Mouse (Mus musculus) liver, embryonic 11.5 days (tissue): ENCODE results near the gene Nat8. TPM values are rescaled to one million over a fixed set of nuclear protein-coding genes. Genes with fewer than 3 reads are reported as not detected.
A peak's percentile ranks its signal among the peaks of the same experiment; 100 is the strongest.
"Not testable (repeated sequence)": the region's sequence is repeated elsewhere in the genome, so short reads cannot be mapped to it uniquely, and the experiment has no call there.

Experiments
- ATAC-seq: fragments of 200-750 bp; cut with Nextera tagmentation; replicated peaks from 2 replicates; pipeline ENCODE4 v1.8.0; 2017; ENCODE audit warnings: moderate number of reproducible peaks, mild to moderate bottlenecking, moderate TSS enrichment, moderate library complexity; ENCODE audit not compliant: low FRiP score
- DNase-seq: peaks from one replicate; pipeline ENCODE4 v3.0.0-alpha.2; 2017; ENCODE audit warnings: low spot score
- H3K27ac ChIP-seq: fragments of 300-500 bp; sonication (generic); 2 replicates; pipeline ENCODE4 v1.5.1; 2014; ENCODE audit warnings: mild to moderate bottlenecking, low read depth, low read length, control low read depth
- H3K27me3 ChIP-seq: fragments of 300-500 bp; sonication (generic); replicated peaks from 2 replicates; pipeline ENCODE4 v1.6.1; 2014; ENCODE audit warnings: low read length, mixed read lengths; ENCODE audit not compliant: control insufficient read depth, insufficient read depth
- H3K36me3 ChIP-seq: fragments of 300-500 bp; sonication (generic); 2 replicates; pipeline ENCODE4 v1.6.1; 2014; ENCODE audit warnings: mild to moderate bottlenecking, low read length, moderate library complexity, mixed read lengths; ENCODE audit not compliant: control insufficient read depth, insufficient read depth
- H3K4me1 ChIP-seq: fragments of 300-500 bp; sonication (generic); replicated peaks from 2 replicates; pipeline ENCODE4 v1.6.1; 2014; ENCODE audit warnings: low read length, mixed read lengths; ENCODE audit not compliant: control insufficient read depth, insufficient read depth
- H3K4me2 ChIP-seq: fragments of 300-500 bp; sonication (generic); 2 replicates; pipeline ENCODE4 v1.6.1; 2014; ENCODE audit warnings: mild to moderate bottlenecking, control low read depth, moderate library complexity
- H3K4me3 ChIP-seq: fragments of 300-500 bp; sonication (generic); 2 replicates; pipeline ENCODE4 v1.5.1; 2014; ENCODE audit warnings: low read depth, low read length, control low read depth
- H3K9ac ChIP-seq: fragments of 300-500 bp; sonication (generic); 2 replicates; pipeline ENCODE4 v1.6.1; 2014; ENCODE audit warnings: low read depth, low read length, control low read depth
- H3K9me3 ChIP-seq: fragments of 300-500 bp; sonication (generic); 2 replicates; pipeline ENCODE4 v1.6.1; 2016; ENCODE audit warnings: low read length, inconsistent platforms, mixed read lengths; ENCODE audit not compliant: control insufficient read depth
- WGBS: fragments of 180-500 bp; shearing (Covaris S2); extraction: QIAGEN DNeasy Blood & Tissue Kit; methylation state at CpG from one replicate; pipeline ENCODE4 v1.1.7; 2014; 5-methylcytosine and 5-hydroxymethylcytosine counted together
- polyA plus RNA-seq: library from polyadenylated mRNA; unstranded; fragments of >200 nt; fragmentation: Nextera tagmentation; extraction: Ambion mirVana; gene quantifications from 2 replicates; pipeline ENCODE4 v1.2.1, GENCODE M21; 2014

Gene Nat8
- polyA plus RNA-seq, 1 experiment from 2014 or later = not detected

GRCm38 (mm10) chr6:85839982-85840381, 8.1 kb upstream of the Nat8 start:
- no peak for ATAC-seq
- H3K27ac ChIP-seq = no peak overlapping the region
- no peak overlapping the region for H3K9ac ChIP-seq
- no peak overlapping the region for H3K4me2 ChIP-seq
- H3K4me1 ChIP-seq = no peaks in the 10 kb centered on the region
- H3K27me3 ChIP-seq = no peaks in the 10 kb centered on the region
- no peak overlapping the region for H3K4me3 ChIP-seq
- WGBS = 62% methylated on average over 4 of the region's 4 CpGs
- no peaks in the 10 kb centered on the region for H3K9me3 ChIP-seq
- DNase-seq = no peak
- no peaks in the 10 kb centered on the region for H3K36me3 ChIP-seq

GRCm38 (mm10) chr6:85838674-85839073, 6.8 kb upstream of the Nat8 start:
- 79% methylated on average over 8 of the region's 8 CpGs for WGBS
- no peaks in the 10 kb centered on the region for H3K27me3 ChIP-seq
- no peaks in the 10 kb centered on the region for H3K4me1 ChIP-seq
- H3K9me3 ChIP-seq = no peaks in the 10 kb centered on the region
- DNase-seq (no peak), ATAC-seq (no peak)
- H3K4me3 ChIP-seq = no peak overlapping the region
- H3K4me2 ChIP-seq = no peak overlapping the region
- H3K27ac ChIP-seq = no peak overlapping the region
- H3K9ac ChIP-seq = no peak overlapping the region
- H3K36me3 ChIP-seq = no peaks in the 10 kb centered on the region

- H3K27me3 ChIP-seq, H3K9ac ChIP-seq, DNase-seq, H3K27ac ChIP-seq, H3K36me3 ChIP-seq, H3K9me3 ChIP-seq, ATAC-seq, H3K4me3 ChIP-seq, H3K4me1 ChIP-seq: not testable (repeated sequence)
- WGBS = 17% methylated on average over 12 of the region's 12 CpGs
- H3K4me2 ChIP-seq = peak overlapping the region; percentile 33; the same call in 1 of the 2 replicates
Measured at GRCm38 (mm10) chr6:85837307-85837706, 5.4 kb upstream of the Nat8 start.

- H3K4me3 ChIP-seq, H3K9me3 ChIP-seq, H3K27me3 ChIP-seq, H3K4me1 ChIP-seq, H3K36me3 ChIP-seq, DNase-seq, H3K27ac ChIP-seq, ATAC-seq, H3K9ac ChIP-seq: not testable (repeated sequence)
- 15% methylated on average over 8 of the region's 9 CpGs for WGBS
- peak overlapping the region; percentile 33; the same call in 1 of the 2 replicates for H3K4me2 ChIP-seq
Measured at GRCm38 (mm10) chr6:85836827-85837226, 4.9 kb upstream of the Nat8 start.

GRCm38 (mm10) chr6:85836098-85836497, 4.2 kb upstream of the Nat8 start:
- H3K4me3 ChIP-seq, H3K27ac ChIP-seq, DNase-seq, ATAC-seq, H3K4me1 ChIP-seq, H3K9ac ChIP-seq, H3K27me3 ChIP-seq, H3K9me3 ChIP-seq, H3K36me3 ChIP-seq, H3K4me2 ChIP-seq: not testable (repeated sequence)
- 74% methylated on average over 5 of the region's 5 CpGs for WGBS

GRCm38 (mm10) chr6:85835104-85835503, 3.2 kb upstream of the Nat8 start:
- DNase-seq, H3K4me3 ChIP-seq, H3K27ac ChIP-seq, H3K4me1 ChIP-seq, H3K9ac ChIP-seq, H3K36me3 ChIP-seq, H3K4me2 ChIP-seq, ATAC-seq, H3K27me3 ChIP-seq, H3K9me3 ChIP-seq: not testable (repeated sequence)
- WGBS = 63% methylated on average over 1 of the region's 2 CpGs

GRCm38 (mm10) chr6:85834504-85835100, 2.7 kb upstream of the Nat8 start:
- H3K4me1 ChIP-seq, H3K4me3 ChIP-seq, H3K27me3 ChIP-seq, H3K27ac ChIP-seq, DNase-seq, ATAC-seq, H3K9ac ChIP-seq, H3K36me3 ChIP-seq, H3K9me3 ChIP-seq, H3K4me2 ChIP-seq: not testable (repeated sequence)

- Histone ChIP-seq H3K27me3 (no peaks in the 10 kb centered on the region), H3K4me2 (no peak overlapping the region), H3K4me3 (no peak overlapping the region), H3K27ac (no peak overlapping the region), H3K4me1 (no peaks in the 10 kb centered on the region), H3K36me3 (no peaks in the 10 kb centered on the region), H3K9ac (no peak overlapping the region), H3K9me3 (no peaks in the 10 kb centered on the region)
- DNase-seq (no peak), ATAC-seq (no peak)
- WGBS = 54% methylated on average over 1 of the region's 1 CpGs
Measured at GRCm38 (mm10) chr6:85829462-85829861, 2.4 kb downstream of the Nat8 start.

GRCm38 (mm10) chr6:85825886-85826285, 6.0 kb downstream of the Nat8 start:
- no peak overlapping the region for H3K4me3 ChIP-seq
- H3K27me3 ChIP-seq = no peaks in the 10 kb centered on the region
- no peak overlapping the region for H3K27ac ChIP-seq
- H3K9ac ChIP-seq = no peak overlapping the region
- no peaks in the 10 kb centered on the region for H3K9me3 ChIP-seq
- no peak for ATAC-seq
- DNase-seq = no peak
- H3K4me1 ChIP-seq = no peaks in the 10 kb centered on the region
- 73% methylated on average over 2 of the region's 2 CpGs for WGBS
- H3K36me3 ChIP-seq = no peaks in the 10 kb centered on the region
- H3K4me2 ChIP-seq = no peak overlapping the region
